16 mouse cellular contexts compared by ENCODE assay signal in genomic region chr7:75881376-75881775, GRCm38 (mm10). TPM values are rescaled to one million over a fixed set of nuclear protein-coding genes. Genes with fewer than 3 reads are reported as not detected.
A peak's percentile ranks its signal among the peaks of the same experiment; 100 is the strongest.
DNase-seq lines count a peak whose midpoint lies in the region; ATAC-seq and TF ChIP-seq lines count a peak whose summit lies in the region.
"Had no signal": no experiment of that assay in that cellular context is flagged by ENCODE, and none has a peak within 500 bp of the region (broad histone marks: within the 10 kb centered on the region; RNA-seq: fewer than 3 reads in every experiment).

No protein-coding gene starts in this region.

- H3K36me3 ChIP-seq in CH12.LX (replicated peaks in 1 of 2; ENCODE audit: control insufficient read depth in 1 of 2, insufficient read depth in 1 of 2, low read length in 1 of 2), result no peaks in the 10 kb centered on the region
- H3K36me3 ChIP-seq in hindbrain, embryonic 11.5 days (ENCODE audit: control insufficient read depth, insufficient read depth, low read length), result no peaks in the 10 kb centered on the region
- no peaks in the 10 kb centered on the region for H3K36me3 ChIP-seq in liver, postnatal 0 days (replicated peaks; ENCODE audit: insufficient read depth, low read length)
- H3K36me3 ChIP-seq in forebrain, embryonic 16.5 days (ENCODE audit: control insufficient read depth, insufficient read depth), result no peaks in the 10 kb centered on the region
- H3K36me3 ChIP-seq: embryonic facial prominence, embryonic 12.5 days; hindbrain, embryonic 13.5 days; limb, embryonic 13.5 days; liver, embryonic 15.5 days; midbrain, embryonic 13.5 days had no signal

- peak overlapping the region; percentile 5; the same call in 1 of the 2 replicates for H3K4me2 ChIP-seq in CH12.LX (ENCODE audit: insufficient read depth, low read depth, poor library complexity, severe bottlenecking)
- H3K4me2 ChIP-seq in hindbrain, embryonic 11.5 days (replicated peaks; ENCODE audit: low read depth, low read length), result no peak overlapping the region
- H3K4me2 ChIP-seq in liver, postnatal 0 days (ENCODE audit: low read depth, low read length), result no peak overlapping the region
- no peak overlapping the region for H3K4me2 ChIP-seq in forebrain, embryonic 16.5 days (ENCODE audit: low read length)
- H3K4me2 ChIP-seq: liver, embryonic 15.5 days; midbrain, embryonic 13.5 days had no signal

- H3K4me1 ChIP-seq in CH12.LX (ENCODE audit: control insufficient read depth in 1 of 2, insufficient read depth in 2 of 2), result peaks cover 0 to 6% of the 10 kb centered on the region in 2 experiments; a peak in 2 of 4 replicates
- no peaks in the 10 kb centered on the region for H3K4me1 ChIP-seq in hindbrain, embryonic 11.5 days (replicated peaks; ENCODE audit: control insufficient read depth, insufficient read depth, low read length)
- H3K4me1 ChIP-seq in liver, postnatal 0 days (ENCODE audit: insufficient read depth), result no peaks in the 10 kb centered on the region
- peaks cover 4% of the 10 kb centered on the region; the same call in 1 of the 2 replicates for H3K4me1 ChIP-seq in forebrain, embryonic 16.5 days (replicated peaks; ENCODE audit: control insufficient read depth, insufficient read depth, low read length)

- no peak overlapping the region for H3K27ac ChIP-seq in CH12.LX (ENCODE audit: insufficient read depth, low read depth)
- H3K27ac ChIP-seq in hindbrain, embryonic 11.5 days (ENCODE audit: low read depth, low read length), result no peak overlapping the region
- H3K27ac ChIP-seq in liver, postnatal 0 days (ENCODE audit: low read depth), result no peak overlapping the region
- H3K27ac ChIP-seq in forebrain, embryonic 16.5 days (ENCODE audit: low read length), result no peak overlapping the region
- H3K27ac ChIP-seq: embryonic facial prominence, embryonic 12.5 days; hindbrain, embryonic 13.5 days; kidney, postnatal 0 days; limb, embryonic 13.5 days; liver, embryonic 15.5 days; midbrain, embryonic 13.5 days; stomach, postnatal 0 days had no signal

- H3K27me3 ChIP-seq in CH12.LX (replicated peaks), result no peaks in the 10 kb centered on the region
- H3K27me3 ChIP-seq in hindbrain, embryonic 11.5 days (ENCODE audit: control insufficient read depth, insufficient read depth, low read length), result no peaks in the 10 kb centered on the region
- no peaks in the 10 kb centered on the region for H3K27me3 ChIP-seq in liver, postnatal 0 days (ENCODE audit: insufficient read depth, low read length)
- no peaks in the 10 kb centered on the region for H3K27me3 ChIP-seq in forebrain, embryonic 16.5 days (replicated peaks; ENCODE audit: control insufficient read depth, insufficient read depth, low read length)
- H3K27me3 ChIP-seq: embryonic facial prominence, embryonic 12.5 days; hindbrain, embryonic 13.5 days; limb, embryonic 13.5 days; midbrain, embryonic 13.5 days had no signal

- H3K4me3 ChIP-seq in CH12.LX (replicated peaks in 1 of 3; ENCODE audit: low read depth in 2 of 3, low read length in 2 of 3, poor library complexity in 1 of 3), result no peak overlapping the region
- no peak overlapping the region for H3K4me3 ChIP-seq in hindbrain, embryonic 11.5 days (ENCODE audit: low read depth, low read length)
- H3K4me3 ChIP-seq in liver, postnatal 0 days (ENCODE audit: low read depth, low read length), result no peak overlapping the region
- H3K4me3 ChIP-seq in forebrain, embryonic 16.5 days (replicated peaks; ENCODE audit: low read length), result no peak overlapping the region
- H3K4me3 ChIP-seq: embryonic facial prominence, embryonic 12.5 days; hindbrain, embryonic 13.5 days; limb, embryonic 13.5 days; liver, embryonic 15.5 days; midbrain, embryonic 13.5 days had no signal

- no peak for TF ChIP-seq RAD21 in CH12.LX (IDR thresholded peaks at IDR 0.05; ENCODE audit: low read depth, low read length)

- TF ChIP-seq POLR2A in CH12.LX (IDR thresholded peaks at IDR 0.05; ENCODE audit: low read depth, low read length), result no peak

- in situ Hi-C loops in CH12.LX (cut with MboI; ENCODE audit: low pct_ligation_motif_present, low pct_unique_long_range_greater_than_20kb, low sequenced_read_pairs), result no loop called here

- peak; percentile 72 for DNase-seq in 416B (ENCODE audit: low read depth)
- DNase-seq in CH12.LX (ENCODE audit: extremely low read depth), result peak; percentile 8
- DNase-seq in hindbrain, embryonic 11.5 days (ENCODE audit: low spot score), result no peak
- no peak for DNase-seq in liver, postnatal 0 days

- dilution Hi-C loops in CH12.LX (cut with MboI; ENCODE audit: extremely low pct_ligation_motif_present, extremely low pct_unique_long_range_greater_than_20kb, low sequenced_read_pairs), result no loop called here

- no peaks in the 10 kb centered on the region for H3K9me3 ChIP-seq in CH12.LX (replicated peaks; ENCODE audit: low read length)
- no peaks in the 10 kb centered on the region for H3K9me3 ChIP-seq in hindbrain, embryonic 11.5 days (ENCODE audit: control insufficient read depth, low read length)
- no peaks in the 10 kb centered on the region for H3K9me3 ChIP-seq in liver, postnatal 0 days (ENCODE audit: low read length)
- H3K9me3 ChIP-seq in forebrain, embryonic 16.5 days (ENCODE audit: control insufficient read depth, low read length), result no peaks in the 10 kb centered on the region
- H3K9me3 ChIP-seq: embryonic facial prominence, embryonic 12.5 days; hindbrain, embryonic 13.5 days; limb, embryonic 13.5 days; liver, embryonic 15.5 days; midbrain, embryonic 13.5 days had no signal

- TF ChIP-seq CTCF in CH12.LX (conservative IDR thresholded peaks at IDR 0.05 in 1 of 2, IDR thresholded peaks at IDR 0.05 in 1 of 2; ENCODE audit: low read depth in 2 of 2, low read length in 2 of 2), result no peak
- no peak for TF ChIP-seq CTCF in liver, postnatal 0 days (IDR thresholded peaks at IDR 0.05; ENCODE audit: low read depth)

- no peaks in the 10 kb centered on the region for H3K79me2 ChIP-seq in CH12.LX (replicated peaks; ENCODE audit: control insufficient read depth, extremely low read depth, insufficient read depth, poor library complexity, severe bottlenecking)

- no peak for TF ChIP-seq EP300 in CH12.LX (IDR thresholded peaks at IDR 0.05; ENCODE audit: low read length)
- no peak for TF ChIP-seq EP300 in liver, postnatal 0 days (IDR thresholded peaks at IDR 0.05; ENCODE audit: low read depth)

- 63% methylated on average over 6 of the region's 6 CpGs for WGBS in hindbrain, embryonic 11.5 days
- 33% methylated on average over 6 of the region's 6 CpGs for WGBS in liver, postnatal 0 days (ENCODE audit: insufficient replicate concordance)
- 75% methylated on average over 6 of the region's 6 CpGs for whole genome bisulfite sequencing in forebrain, embryonic 16.5 days

- no peak overlapping the region for H3K9ac ChIP-seq in CH12.LX (ENCODE audit: insufficient read depth, low read depth)
- H3K9ac ChIP-seq in hindbrain, embryonic 11.5 days (ENCODE audit: low read depth, low read length), result no peak overlapping the region
- no peak overlapping the region for H3K9ac ChIP-seq in liver, postnatal 0 days (replicated peaks)
- no peak overlapping the region for H3K9ac ChIP-seq in forebrain, embryonic 16.5 days (replicated peaks; ENCODE audit: low read depth, low read length)
- H3K9ac ChIP-seq: embryonic facial prominence, embryonic 12.5 days; forebrain, postnatal 0 days; hindbrain, embryonic 13.5 days; limb, embryonic 13.5 days; liver, embryonic 15.5 days; midbrain, embryonic 13.5 days had no signal

- peak; percentile 76 for ATAC-seq in inflammation-experienced regulatory T-cells, adult 6 months
- ATAC-seq in neutrophil, adult 5-6 weeks (ENCODE audit: extremely low read depth, insufficient number of reproducible peaks, low FRiP score, poor library complexity, severe bottlenecking), result 0 out of 2 replicates have a peak, but pooled peaks have one; percentile 11
- no peak for ATAC-seq in megakaryocyte-erythroid progenitor cell, adult 5-6 weeks (replicated peaks; ENCODE audit: low FRiP score, low TSS enrichment, poor library complexity, severe bottlenecking)
- no peak for ATAC-seq in hindbrain, embryonic 11.5 days (ENCODE audit: low FRiP score)
- no peak for ATAC-seq in liver, postnatal 0 days
- no peak for ATAC-seq in forebrain, embryonic 16.5 days

TF ChIP-seq in CH12.LX, 34 proteins besides CTCF, POLR2A, EP300 and RAD21:
- TF ChIP-seq BHLHE40 (IDR thresholded peaks at IDR 0.05; ENCODE audit: low read depth, low read length) (no peak), ZC3H11A (IDR thresholded peaks at IDR 0.05; ENCODE audit: low read depth, low read length) (no peak), SMC3 (IDR thresholded peaks at IDR 0.05; ENCODE audit: low read depth, low read length) (no peak), NRF1 (IDR thresholded peaks at IDR 0.05; ENCODE audit: low read depth, low read length) (no peak), JUND (conservative IDR thresholded peaks at IDR 0.05; ENCODE audit: low read depth, low read length) (no peak), ELF1 (IDR thresholded peaks at IDR 0.05; ENCODE audit: low read depth, low read length) (no peak; the same call in 1 of the 2 replicates), SIN3A (IDR thresholded peaks at IDR 0.05; ENCODE audit: low read length) (no peak), CHD2 (IDR thresholded peaks at IDR 0.05; ENCODE audit: low read length) (no peak), CHD1 (IDR thresholded peaks at IDR 0.05; ENCODE audit: low read depth, low read length) (no peak), GABPA (IDR thresholded peaks at IDR 0.05; ENCODE audit: insufficient replicate concordance, low read depth, low read length) (no peak), POLR2AphosphoS2 (IDR thresholded peaks at IDR 0.05; ENCODE audit: low read depth, low read length) (no peak), ZMIZ1 (IDR thresholded peaks at IDR 0.05; ENCODE audit: low read depth, low read length) (no peak), MYC (IDR thresholded peaks at IDR 0.05; ENCODE audit: low read depth, low read length) (no peak), NELFE (IDR thresholded peaks at IDR 0.05; ENCODE audit: low read depth, low read length) (no peak)

RNA-seq across cellular contexts. Expression of gene Klhl25, which starts 33.3 kb away (rescaled TPM):
- total RNA-seq in CH12.LX (2012; rRNA removed), result 13.9 and 14.2 TPM in 2 replicates
- total RNA-seq in CH12.LX (2014; rRNA removed), result 10.4 and 12.9 TPM in 2 replicates
- polyA plus RNA-seq in CH12.LX (2012; ENCODE audit: insufficient read length, low read depth), result 11.0 and 11.2 TPM in 2 replicates
- 10 to 100 TPM; 10.0 to 15.1 (median 14.4) TPM for polyA plus RNA-seq in inflammation-experienced regulatory T-cells, adult 6 months (2017; shearing (Covaris generic))
- 12.5 and 16.1 TPM in 2 replicates for total RNA-seq in neutrophil, adult 5-6 weeks (2017)
- 4.5 and 5.9 TPM in 2 replicates for total RNA-seq in megakaryocyte-erythroid progenitor cell, adult 5-6 weeks (2014; fragmentation: Nextera tagmentation)
- total RNA-seq in megakaryocyte-erythroid progenitor cell, adult 5-6 weeks (2017), result 4.0 and 4.3 TPM in 2 replicates
- polyA plus RNA-seq in hindbrain, embryonic 11.5 days (2014; fragmentation: Nextera tagmentation; extraction: Ambion mirVana), result 17.0 and 20.1 TPM in 2 replicates
- polyA plus RNA-seq in liver, postnatal 0 days (2015; fragmentation: Nextera tagmentation; extraction: Ambion mirVana), result 13.0 and 13.5 TPM in 2 replicates
- 43.7 and 52.9 TPM in 2 replicates for polyA plus RNA-seq in forebrain, embryonic 16.5 days (2015; fragmentation: Nextera tagmentation; extraction: Ambion mirVana)

Comparison
In these comparisons a context has a peak if more than half of its experiments do, and no peak if none do; other contexts are left out.
1. DNase-seq: peak in 416B (single experiment) and CH12.LX (single experiment); none in hindbrain, embryonic 11.5 days (single experiment) and liver, postnatal 0 days (single experiment).
2. ATAC-seq: peak in inflammation-experienced regulatory T-cells, adult 6 months (single experiment) and neutrophil, adult 5-6 weeks (single experiment); none in megakaryocyte-erythroid progenitor cell, adult 5-6 weeks (single experiment), hindbrain, embryonic 11.5 days (single experiment), liver, postnatal 0 days (single experiment) and forebrain, embryonic 16.5 days (single experiment).